Mouse (Mus musculus) liver, adult 2 months (tissue): ENCODE data around the gene 1700028P14Rik.

Source experiments
- CTCF ChIP-seq: fragments of 200-500 bp; IDR thresholded peaks from 2 replicates; pipeline ENCODE4 v1.5.1; 2011; ENCODE audit warnings: low read depth, low read length, control low read depth
- POLR2A ChIP-seq: fragments of 200-500 bp; IDR thresholded peaks from 2 replicates; pipeline ENCODE4 v1.6.1; 2011; ENCODE audit warnings: low read length, control low read depth; ENCODE audit not compliant: insufficient read depth; ENCODE audit errors: extremely low read depth

GRCm38 (mm10) chr19:23609724-23610123 lies 42.9 kb downstream of the 1700028P14Rik start:
- TF ChIP-seq POLR2A (no peak), CTCF (no peak)
